10 mouse cellular contexts compared by ENCODE assay signal in genomic region chr2:129245618-129246017, GRCm38 (mm10). TPM values are rescaled to one million over a fixed set of nuclear protein-coding genes. Genes with fewer than 3 reads are reported as not detected.
DNase-seq lines count a peak whose midpoint lies in the region; ATAC-seq and TF ChIP-seq lines count a peak whose summit lies in the region.
"Had no signal": no experiment of that assay in that cellular context is flagged by ENCODE, and none has a peak within 500 bp of the region (broad histone marks: within the 10 kb centered on the region; RNA-seq: fewer than 3 reads in every experiment).

No protein-coding gene starts in this region.

- H3K27ac ChIP-seq in layer of hippocampus, adult 2 months = peak overlapping the region; percentile 76; the same call in 1 of the 2 replicates
- H3K27ac ChIP-seq in intestine, embryonic 15.5 days = no peak overlapping the region
- H3K27ac ChIP-seq in left cerebral cortex, adult 2 months = no peak overlapping the region
- H3K27ac ChIP-seq: hindbrain, postnatal 0 days had no signal

- no peaks in the 10 kb centered on the region for H3K27me3 ChIP-seq in intestine, embryonic 15.5 days (replicated peaks)
- H3K27me3 ChIP-seq: CH12.LX had no signal

- 36% methylated on average over 5 of the region's 5 CpGs for WGBS in intestine, embryonic 15.5 days

- no peaks in the 10 kb centered on the region for H3K36me3 ChIP-seq in intestine, embryonic 15.5 days

- no peak for TF ChIP-seq CTCF in layer of hippocampus, adult 2 months (conservative IDR thresholded peaks at IDR 0.05)
- TF ChIP-seq CTCF in left cerebral cortex, adult 2 months (IDR thresholded peaks at IDR 0.05) = no peak

- ATAC-seq in intestine, embryonic 15.5 days = peak; percentile 76
- ATAC-seq in activated CD4-positive, CD25-positive, alpha-beta regulatory T cell, adult 4 months = no peak
- ATAC-seq: hindbrain, postnatal 0 days had no signal

- H3K4me1 ChIP-seq in intestine, embryonic 15.5 days (replicated peaks) = peaks cover 16% of the 10 kb centered on the region; the same call in 1 of the 2 replicates

- no peak for DNase-seq in layer of hippocampus, adult 2 months (ENCODE audit: low spot score in 2 of 2)
- no peak for DNase-seq in layer of hippocampus, postnatal 10 days (ENCODE audit: low spot score in 2 of 2)
- DNase-seq in WW6 (ENCODE audit: low read depth, low spot score) = peak; percentile 78
- DNase-seq in retina, embryonic 14.5 days (ENCODE audit: low spot score) = peak; percentile 25
- DNase-seq in left cerebral cortex, adult 2 months (ENCODE audit: extremely low spot score in 1 of 2, low spot score in 2 of 2) = no peak
- DNase-seq in cerebellum, adult 11-12 months = no peak

- H3K9me3 ChIP-seq in intestine, embryonic 15.5 days = no peaks in the 10 kb centered on the region

- no peak overlapping the region for H3K4me3 ChIP-seq in layer of hippocampus, adult 2 months
- H3K4me3 ChIP-seq in intestine, embryonic 15.5 days (replicated peaks) = no peak overlapping the region
- no peak overlapping the region for H3K4me3 ChIP-seq in left cerebral cortex, adult 2 months

- no peak overlapping the region for H3K4me2 ChIP-seq in intestine, embryonic 15.5 days (replicated peaks)

- intact Hi-C loops in left cerebral cortex, adult 2 months (cut with DNase I) = no loop called here

- no peak overlapping the region for H3K9ac ChIP-seq in intestine, embryonic 15.5 days

RNA-seq across cellular contexts. Expression of gene Slc20a1, which starts 47.1 kb away (rescaled TPM):
- total RNA-seq in layer of hippocampus, adult 2 months (2021) = 100 to 1,000 TPM; 110 to 124 TPM
- 100 to 1,000 TPM in 1 of 2 experiments, 10 to 100 TPM in 1; 97.4 to 124 TPM for total RNA-seq in layer of hippocampus, postnatal 10 days (2021)
- 33.6 and 35.4 TPM in 2 replicates for polyA plus RNA-seq in intestine, embryonic 15.5 days (2015; fragmentation: Nextera tagmentation; extraction: Ambion mirVana)
- 100 to 1,000 TPM; 161 to 164 TPM for total RNA-seq in left cerebral cortex, adult 2 months (2021)
- polyA plus RNA-seq in activated CD4-positive, CD25-positive, alpha-beta regulatory T cell, adult 4 months (2017; shearing (Covaris generic)) = 10 to 100 TPM; 68.0 to 74.3 TPM

RNA-seq across cellular contexts. Expression of gene Ckap2l, which starts 51.4 kb away (rescaled TPM):
- total RNA-seq in layer of hippocampus, adult 2 months (2021) = under 1 TPM; 0.44 to 0.64 TPM
- 1 to 10 TPM; 3.3 to 4.1 TPM for total RNA-seq in layer of hippocampus, postnatal 10 days (2021)
- polyA plus RNA-seq in intestine, embryonic 15.5 days (2015; fragmentation: Nextera tagmentation; extraction: Ambion mirVana) = 34.2 and 35.8 TPM in 2 replicates
- total RNA-seq in left cerebral cortex, adult 2 months (2021) = under 1 TPM; 0.59 to 0.63 TPM
- 10 to 100 TPM; 10.8 to 18.2 TPM for polyA plus RNA-seq in activated CD4-positive, CD25-positive, alpha-beta regulatory T cell, adult 4 months (2017; shearing (Covaris generic))

Comparison
In these comparisons a context has a peak if more than half of its experiments do, and no peak if none do; other contexts are left out.
1. DNase-seq: peak in WW6 (single experiment) and retina, embryonic 14.5 days (single experiment); none in layer of hippocampus, adult 2 months (0 of 2), layer of hippocampus, postnatal 10 days (0 of 2), left cerebral cortex, adult 2 months (0 of 2) and cerebellum, adult 11-12 months (single experiment).